Mouse (Mus musculus) ovary, adult 18-20 months (tissue): ENCODE measurements around the gene Ruvbl1.
A peak's percentile ranks its signal among the peaks of the same experiment; 100 is the strongest.

Source experiments
- DNase-seq: peaks from one replicate; pipeline ENCODE4 v3.0.0; 2022; ENCODE audit warnings: low spot score, mixed read lengths

The Ruvbl1 gene

DNA sequence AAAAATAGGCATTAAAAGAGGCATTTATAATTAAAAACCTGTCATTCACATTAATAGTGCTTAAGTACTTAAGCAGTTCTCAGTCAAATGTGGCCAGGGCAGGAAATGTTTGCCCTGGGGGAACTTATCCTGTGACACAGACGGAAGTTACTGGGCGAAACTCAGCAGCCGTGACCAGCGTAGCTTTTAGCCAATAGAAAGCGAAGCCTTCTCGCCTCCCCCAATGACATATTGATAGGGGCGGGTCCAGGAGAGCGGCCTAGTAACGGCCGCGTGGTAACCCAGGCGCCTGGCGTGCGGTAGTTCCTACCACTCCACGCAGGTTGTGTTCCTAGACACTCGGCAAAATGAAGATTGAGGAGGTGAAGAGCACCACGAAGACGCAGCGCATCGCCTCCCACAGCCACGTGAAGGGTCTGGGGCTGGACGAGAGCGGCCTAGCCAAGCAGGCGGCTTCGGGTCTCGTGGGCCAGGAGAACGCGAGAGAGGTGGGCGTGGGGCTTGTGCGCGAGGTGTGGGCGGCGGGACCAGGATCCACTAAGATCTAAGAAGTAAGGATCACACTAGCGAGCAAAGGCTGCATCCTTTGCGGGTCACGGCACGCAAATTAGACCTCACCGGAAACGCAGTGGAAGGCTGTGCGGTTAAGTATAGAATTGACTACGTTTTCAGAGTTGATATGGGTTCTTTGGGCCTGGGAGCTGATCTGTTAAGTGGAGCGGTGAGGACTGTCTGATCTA, at the start of gene Ruvbl1:
Gene Ruvbl1, plus strand, starts transcription at position 229 of the 740 bp plus-strand sequence.
- peak; percentile 87 for DNase-seq

DNA sequence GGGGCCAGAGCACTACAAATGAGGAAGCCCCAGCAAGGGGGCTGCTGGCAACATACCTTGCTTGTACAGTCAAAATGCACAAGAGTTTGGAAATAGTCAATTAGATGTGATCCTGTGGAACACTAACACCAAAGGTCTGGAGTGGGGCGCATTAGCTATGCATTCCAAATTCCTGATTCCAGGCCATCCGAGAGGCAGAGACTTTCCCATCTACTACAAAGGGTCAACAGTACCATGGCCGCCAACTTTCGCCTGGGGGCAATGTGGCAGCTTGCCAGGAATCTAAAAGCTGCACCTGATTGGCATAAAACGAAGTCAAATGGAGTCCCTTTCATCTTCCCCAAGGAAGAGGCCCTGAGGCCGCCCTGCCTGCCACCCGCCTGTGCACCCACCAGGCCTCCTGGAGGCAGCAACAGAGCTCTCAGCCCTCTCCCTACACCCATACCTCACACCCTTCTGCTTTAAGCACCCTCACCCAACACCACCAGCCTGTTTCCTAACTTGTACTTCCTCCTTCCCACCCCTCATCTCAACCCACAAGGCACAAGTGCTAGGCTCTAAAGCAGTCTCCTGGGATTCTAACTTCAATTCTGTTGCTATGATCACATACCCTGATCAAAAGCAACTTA, 49.0 kb upstream of the Ruvbl1 start:
- no peak for DNase-seq

DNA sequence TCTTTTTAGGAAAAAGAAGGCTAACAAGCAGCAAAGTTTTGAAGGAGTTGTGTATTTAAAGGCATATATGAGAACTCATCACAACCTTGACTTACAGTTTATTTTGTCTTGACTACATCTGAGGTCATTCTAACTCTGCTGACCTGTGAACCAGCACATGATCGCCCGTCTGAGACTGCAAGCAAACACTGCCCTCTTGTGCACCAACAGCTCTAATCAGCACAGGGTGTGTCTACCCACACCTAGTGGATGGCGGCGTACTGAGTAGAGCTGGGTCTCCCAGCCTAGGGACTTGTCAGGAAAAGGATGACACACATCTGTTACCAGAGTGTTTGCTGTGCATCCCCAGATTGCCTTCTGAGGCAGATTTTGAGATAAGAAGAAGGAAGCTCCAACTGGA, 34.0 kb upstream of the Ruvbl1 start:
- peak; percentile 40 for DNase-seq

DNA sequence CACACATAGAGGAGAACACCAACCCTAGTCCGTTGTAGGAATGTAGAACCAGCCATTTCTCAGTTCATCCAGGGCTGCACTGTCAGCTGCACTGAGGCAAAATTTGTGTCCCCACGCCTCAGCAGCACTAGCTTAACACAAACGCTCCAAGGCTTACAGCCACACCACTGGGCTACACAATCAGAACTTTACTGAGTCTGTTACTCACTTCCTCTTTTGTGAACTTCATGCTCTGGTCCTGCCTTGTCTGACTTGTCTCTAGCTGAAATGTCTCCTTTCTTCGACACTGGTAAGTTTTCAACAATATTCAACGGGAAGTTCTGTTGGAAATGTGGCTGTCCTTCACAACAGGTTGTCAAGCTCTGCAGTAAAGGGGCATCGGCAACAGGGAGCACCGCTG, 29.6 kb upstream of the Ruvbl1 start:
- no peak for DNase-seq

DNA sequence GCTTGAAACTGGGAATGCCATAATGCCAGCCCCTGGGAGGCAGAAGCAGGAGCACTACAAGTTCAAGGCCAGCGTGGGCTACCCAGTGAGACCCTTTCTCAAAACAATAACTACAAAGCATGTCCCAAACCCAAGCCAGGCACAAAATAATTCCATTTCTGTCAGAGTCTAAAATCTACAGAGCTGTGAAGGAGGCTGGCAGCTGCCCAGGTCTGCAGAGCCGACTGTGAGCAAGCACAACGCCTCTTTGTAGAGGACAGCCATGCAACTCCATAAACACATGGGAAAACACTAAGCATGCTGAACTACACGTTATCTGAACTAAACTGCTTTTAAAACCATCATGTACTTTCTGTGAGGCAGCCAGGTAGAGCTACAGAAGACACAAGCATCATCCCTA, 26.2 kb upstream of the Ruvbl1 start:
- no peak for DNase-seq

DNA sequence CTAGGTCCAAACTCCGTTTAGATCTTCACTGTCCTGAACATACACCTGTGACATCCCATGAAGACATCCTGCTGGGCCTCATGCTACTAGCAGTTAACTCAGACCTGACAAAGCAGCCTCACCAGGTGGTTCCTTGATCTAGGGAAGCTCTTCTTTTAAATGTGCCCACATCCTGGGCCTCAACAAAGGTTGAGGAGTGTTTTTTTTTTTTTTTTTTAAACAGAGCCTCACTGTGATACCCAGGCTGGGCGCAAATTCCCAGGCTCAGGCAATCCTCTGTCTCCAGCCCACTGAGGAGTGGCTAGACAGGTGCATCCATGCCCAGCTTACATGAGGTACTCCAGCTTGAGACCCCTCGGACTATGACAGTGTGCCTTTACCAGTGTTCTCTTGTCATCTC, 22.7 kb upstream of the Ruvbl1 start:
- DNase-seq, result no peak

DNA sequence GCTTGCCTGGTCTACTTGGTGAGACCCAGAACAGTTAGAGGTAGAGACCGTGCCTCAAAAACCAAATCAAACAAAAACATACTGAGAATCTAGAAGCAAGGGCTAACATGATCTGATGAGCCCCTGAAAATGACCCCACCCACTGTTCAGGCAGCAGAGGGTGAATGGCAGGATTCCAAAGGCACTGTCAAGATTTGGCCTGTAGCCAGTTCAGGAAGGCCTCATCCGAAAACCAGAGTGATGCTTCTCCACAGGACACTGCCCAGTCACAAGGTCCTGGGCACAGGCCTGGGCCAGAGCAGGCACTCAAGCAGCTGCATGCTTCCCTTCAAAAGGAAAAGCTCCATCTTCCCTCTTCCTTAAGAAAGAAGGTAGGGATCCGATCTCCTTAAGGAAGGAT, 21.8 kb upstream of the Ruvbl1 start:
- DNase-seq, result no peak

DNA sequence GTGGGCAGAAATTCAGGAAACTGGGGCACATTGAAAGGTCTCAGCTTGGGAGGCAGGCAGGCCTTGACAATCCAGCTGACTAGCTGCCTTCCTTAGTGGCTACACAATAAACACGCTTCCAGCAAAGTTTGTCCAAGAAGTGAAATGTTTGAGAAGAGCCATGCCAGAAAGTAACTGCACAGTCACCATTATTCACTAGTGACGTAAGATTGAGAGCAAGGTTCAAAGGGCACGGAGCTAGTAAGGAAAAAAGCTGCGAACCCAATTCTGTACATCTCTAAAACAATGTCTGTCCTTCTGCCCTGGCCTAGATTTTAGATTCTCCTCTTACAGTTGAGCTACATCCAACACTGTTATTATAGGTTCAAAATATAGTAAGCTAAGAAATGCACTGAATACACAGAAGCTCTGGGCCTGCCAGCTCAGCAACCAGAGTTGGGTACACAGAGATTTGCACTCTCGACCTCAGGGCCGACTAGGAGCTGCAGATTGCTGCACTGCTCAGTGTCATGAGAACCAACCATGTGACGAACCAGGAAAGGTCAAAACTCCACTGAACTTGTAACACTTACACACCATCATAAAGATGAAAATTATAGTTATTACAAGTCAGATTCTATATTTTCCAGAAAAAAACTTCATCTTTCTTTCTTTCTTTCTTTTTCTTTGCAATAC, 21.0 kb upstream of the Ruvbl1 start:
- no peak for DNase-seq

DNA sequence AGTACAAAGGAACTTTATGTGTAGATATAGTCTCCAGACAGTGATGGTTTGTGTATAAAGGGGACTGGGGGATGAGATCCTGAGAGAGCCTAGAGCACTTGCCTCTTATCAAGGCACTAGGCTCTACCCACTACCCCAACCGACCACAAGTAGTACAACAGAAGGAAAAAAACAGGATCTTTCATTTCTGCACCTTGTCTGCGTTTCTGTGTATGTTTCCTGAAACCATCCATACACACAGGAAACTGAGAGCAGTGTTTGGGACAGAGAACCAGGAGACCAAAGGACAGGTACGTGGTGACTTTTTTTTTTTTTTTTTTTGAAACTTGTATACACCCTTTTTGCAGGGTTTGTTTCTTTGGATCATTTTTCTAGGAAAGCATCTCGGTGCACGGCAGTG, 19.5 kb upstream of the Ruvbl1 start:
- no peak for DNase-seq

DNA sequence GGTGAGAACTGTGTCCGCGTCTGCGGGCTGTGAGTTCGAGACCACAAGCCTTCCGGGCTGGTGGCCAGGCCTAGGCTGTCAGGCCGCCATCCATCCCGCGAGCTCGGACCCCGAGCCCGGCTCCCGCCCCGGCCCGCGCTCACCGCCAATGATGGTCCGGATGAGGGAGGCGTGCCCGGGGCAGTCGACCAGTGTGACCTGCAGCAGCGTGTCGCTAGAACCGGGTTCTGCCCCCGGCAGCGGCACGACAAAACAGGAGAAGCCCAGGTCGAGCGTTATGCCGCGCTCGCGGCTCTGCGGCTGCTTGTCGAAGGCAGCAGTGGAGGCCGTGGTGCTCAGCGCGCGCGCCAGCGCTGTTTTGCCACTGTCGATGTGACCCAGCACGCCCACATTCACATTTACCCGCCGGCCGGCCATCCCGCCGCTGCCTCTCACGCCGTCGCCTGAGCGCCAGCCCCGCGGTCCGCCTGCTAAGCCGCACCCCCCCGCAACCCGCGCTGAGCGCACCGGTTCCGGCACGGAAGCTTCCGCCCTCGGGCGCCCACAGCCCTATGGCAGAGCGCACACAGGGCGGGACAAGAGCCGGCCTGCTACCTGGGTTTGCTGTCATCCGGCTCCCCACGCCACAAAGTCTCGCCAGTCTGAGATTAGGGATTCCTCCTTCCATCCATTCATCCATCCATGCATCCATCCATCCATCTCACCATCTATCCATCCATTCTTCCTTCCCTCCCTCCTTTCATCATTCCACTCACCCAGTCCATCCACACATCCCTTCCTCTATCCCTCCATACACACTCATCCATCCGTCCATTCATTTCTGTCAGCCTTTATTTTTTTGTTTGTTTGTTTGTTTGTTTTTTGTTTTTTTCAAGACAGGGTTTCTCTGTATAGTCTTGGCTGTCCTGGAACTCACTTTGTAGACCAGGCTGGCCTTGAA, 18.9 kb upstream of the Ruvbl1 start, which contains the start of gene Eefsec:
Gene Eefsec, minus strand, starts transcription at position 477 of the 940 bp plus-strand sequence.
- DNase-seq, result peak; percentile 66

DNA sequence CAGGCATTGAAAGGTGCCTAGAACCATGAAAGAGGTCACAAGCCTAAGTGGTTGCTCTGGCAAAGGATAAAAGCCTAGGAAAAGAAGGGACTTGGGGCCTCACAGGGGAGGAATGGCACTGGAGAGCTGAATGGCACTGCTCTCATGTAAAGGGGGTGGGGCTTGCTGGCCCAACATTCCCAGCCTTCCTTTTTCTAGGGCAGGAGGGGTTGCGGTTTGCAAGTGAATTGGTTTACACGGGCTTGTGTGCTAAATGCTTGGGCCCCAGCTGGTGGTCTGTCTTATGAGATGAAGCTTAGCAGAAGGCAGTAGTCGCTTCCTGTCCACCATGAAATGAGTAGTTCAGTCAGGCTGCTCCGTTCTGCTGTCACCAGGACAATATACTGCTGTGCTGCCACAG, 17.8 kb upstream of the Ruvbl1 start:
- no peak for DNase-seq

DNA sequence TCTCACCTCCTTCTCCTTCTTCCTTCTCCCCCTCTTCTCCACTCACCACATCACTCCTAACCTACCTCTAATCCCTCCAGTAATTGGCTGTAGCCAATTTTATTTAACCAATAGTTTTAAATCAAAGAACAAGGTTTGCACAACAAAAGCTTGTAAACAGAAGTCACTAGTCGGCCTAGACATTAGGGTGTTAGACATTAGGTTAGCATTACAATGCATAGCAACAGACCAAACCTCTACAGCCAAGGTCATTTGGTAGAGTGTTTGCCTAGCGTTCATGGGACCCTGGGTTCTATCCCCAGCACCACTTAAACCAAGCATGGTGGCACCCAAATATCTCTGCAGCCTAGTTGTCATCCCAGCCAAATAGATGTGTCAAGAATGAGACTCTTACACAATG, 10.7 kb upstream of the Ruvbl1 start:
- no peak for DNase-seq

DNA sequence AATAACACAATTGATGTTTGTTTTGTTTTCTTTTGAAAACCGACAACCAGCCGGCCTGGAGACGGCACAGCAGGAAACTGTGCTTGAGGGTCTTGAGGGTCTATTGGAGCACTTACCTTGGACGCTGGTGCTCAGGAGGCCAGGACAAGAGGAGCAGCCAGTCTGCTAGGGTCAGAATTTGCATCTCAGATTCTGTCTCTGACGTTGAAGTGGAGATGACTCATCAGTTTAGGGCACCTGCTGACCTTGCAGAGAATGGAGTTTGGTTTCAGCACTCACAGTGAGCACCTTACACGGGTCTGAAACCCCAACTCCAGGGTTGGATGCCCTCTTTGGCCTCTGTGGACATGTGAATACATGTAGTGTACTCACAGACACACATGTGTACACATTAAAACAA, 4.7 kb downstream of the Ruvbl1 start:
- no peak for DNase-seq

DNA sequence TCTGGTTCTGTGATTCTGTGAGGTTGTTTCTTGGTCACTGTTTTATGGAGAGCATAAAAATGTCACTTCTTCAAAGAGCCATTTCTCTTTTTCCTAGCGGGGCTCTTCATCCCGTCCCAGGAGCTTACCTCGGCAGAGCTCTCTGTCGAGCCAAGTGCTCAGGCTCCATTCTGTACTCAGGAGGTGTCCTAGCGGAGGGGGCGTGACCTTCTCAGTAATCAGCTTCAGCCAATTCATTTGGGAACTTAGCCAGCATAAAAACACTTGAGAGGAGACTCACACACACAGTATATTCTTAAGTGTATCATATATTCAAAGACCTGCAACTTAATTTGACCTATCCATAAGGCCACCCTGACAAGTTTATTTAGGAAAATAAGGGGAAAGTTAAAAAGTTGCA, 15.2 kb downstream of the Ruvbl1 start:
- no peak for DNase-seq

DNA sequence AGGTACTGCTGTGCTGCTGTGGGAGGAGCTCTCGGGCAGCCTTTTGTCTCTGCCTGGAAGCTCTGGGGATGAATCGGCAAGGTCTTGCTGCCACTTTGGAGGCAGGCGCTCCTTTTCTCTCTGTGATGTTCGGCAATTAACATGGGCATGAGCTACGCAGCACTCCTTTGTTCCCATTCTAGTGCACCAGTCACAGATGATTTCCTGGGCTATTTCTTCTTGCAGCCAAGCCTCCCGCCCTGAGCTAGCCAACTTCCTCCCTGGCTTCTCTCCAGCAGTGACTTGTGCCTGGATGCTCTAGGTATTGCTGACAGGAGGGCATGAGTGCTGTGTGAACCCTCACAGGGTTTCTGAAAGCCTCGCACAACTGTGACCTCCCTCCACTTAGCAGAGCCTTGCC, 17.9 kb downstream of the Ruvbl1 start:
- DNase-seq, result peak; percentile 22

DNA sequence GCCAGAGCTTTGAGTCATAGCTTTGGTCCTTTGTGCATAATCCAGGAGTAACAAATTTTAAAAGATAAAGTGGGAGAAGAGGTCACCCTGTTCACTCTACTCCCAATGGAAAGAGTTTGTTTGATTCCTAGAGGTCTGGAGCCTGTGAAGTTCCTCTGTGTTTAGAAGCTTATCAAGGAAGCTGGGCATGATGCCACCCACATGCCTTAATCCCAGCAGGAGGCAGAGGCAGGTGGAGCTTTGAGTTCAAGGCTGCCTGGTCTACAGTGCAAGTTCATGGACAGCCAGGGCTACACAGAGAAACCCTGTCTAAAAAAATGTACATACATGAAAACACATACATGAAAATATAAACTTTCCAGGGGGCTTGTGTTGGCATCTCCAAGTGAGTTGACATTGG, 18.7 kb downstream of the Ruvbl1 start:
- DNase-seq, result peak; percentile 34

DNA sequence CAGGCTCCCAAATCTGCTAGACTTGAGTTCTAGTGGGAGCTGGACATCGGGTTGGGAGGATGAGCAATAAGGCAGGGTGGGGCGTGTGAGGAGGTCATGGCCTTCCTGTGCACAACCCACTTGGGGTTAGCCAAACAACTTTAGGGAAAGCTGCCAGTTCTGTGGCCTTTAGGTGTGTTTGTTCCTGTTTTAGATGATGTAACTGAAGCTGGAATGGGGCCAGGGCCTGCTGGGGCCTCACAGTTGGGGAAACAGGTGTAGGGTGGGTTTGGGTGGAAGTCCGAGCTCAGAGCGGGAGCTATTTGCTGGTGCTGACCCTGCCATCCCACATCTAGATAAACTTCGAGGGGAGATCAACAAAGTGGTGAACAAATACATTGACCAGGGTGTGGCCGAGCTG, 20.2 kb downstream of the Ruvbl1 start:
- DNase-seq, result no peak

DNA sequence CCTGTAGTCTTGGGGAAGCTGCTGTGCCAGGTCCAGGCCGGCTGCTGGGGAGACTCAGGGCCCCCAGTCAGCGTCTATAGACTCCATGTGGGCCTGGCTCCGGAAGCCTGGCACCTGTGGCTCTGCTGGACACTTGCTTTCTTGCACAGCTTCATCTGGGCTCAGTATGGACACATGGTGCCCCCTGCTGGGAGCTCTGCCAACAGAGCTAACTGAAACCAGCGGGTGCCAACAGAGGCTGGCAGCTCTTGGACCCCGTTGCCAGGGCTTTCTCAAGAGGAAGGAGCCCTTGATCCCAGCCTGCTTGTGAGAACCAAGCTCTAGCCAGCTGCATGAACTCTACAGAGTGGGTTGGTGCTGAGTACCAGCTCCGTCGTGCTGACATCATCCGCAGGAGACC, 21.7 kb downstream of the Ruvbl1 start:
- DNase-seq, result peak; percentile 23

DNA sequence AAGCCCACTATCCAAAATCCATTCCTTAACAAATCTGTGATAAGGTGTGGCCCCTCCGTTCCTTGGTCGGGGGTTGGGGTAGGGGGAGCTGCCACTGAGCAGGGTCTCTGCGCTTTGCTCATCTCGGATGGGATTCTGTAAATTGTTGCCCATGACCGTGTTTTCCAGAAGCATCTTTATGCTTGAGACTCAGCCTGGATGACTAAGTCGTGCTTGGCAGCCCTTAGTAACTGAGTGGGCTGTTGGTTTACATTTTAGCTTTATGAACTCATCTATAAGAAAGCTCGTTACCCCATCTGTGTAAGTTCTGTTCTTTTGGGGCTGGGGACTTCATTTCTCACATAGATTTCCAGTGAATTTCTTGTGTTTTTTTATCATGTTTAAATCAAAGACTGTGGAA, 23.8 kb downstream of the Ruvbl1 start:
- no peak for DNase-seq

DNA sequence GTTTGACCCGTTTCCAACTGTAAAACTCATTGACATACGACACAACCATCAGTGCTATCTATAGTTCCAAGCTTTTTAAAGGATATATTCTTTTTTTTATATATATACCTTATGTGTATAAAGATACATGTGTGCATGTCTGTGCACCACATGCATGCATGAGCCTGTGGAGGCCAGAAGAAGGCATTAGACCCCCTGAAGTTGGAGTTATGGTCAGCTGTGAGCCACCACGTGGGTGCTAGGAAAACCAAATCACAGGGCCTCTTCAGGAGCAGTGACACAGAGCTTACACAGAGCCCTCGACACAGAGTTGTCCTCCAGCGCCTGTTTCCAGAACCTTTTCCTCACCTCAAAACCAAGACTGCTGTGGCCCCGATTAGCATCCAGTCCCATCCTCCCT, 24.6 kb downstream of the Ruvbl1 start:
- no peak for DNase-seq

DNA sequence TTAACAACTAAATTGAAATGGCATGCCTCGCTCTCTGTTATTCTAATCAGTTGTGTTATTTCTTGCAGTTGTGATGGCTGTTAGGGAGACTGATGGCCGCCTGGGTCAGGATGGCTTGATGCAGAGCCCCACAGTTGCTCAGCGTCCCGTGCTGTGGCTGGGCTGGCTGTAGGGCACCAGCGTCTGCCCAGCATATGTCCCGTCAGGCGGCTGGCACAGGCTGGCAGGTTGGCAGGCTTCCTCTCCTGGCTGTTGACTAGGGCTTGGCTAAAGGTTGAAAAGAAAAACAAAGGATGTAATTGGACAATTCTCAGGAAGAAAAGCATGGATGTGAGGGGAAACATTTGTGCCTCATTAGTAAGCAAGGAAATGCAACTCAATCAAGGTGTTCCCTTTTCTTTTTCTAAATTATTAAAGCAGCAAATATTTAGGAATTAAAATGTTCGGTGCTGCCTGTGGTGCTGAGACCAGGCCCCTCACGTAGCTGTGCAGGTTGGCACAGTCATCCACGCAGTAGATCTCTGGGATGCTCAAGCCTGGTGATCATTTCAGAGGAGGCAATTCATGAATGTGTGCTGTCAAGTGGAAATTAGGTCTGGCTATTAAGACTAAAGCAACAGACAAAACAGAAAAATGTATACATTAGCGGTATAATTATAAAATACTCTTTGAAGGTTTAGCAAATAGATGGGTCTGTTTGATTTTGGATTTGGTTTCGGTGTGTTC, 25.6 kb downstream of the Ruvbl1 start:
- no peak for DNase-seq

DNA sequence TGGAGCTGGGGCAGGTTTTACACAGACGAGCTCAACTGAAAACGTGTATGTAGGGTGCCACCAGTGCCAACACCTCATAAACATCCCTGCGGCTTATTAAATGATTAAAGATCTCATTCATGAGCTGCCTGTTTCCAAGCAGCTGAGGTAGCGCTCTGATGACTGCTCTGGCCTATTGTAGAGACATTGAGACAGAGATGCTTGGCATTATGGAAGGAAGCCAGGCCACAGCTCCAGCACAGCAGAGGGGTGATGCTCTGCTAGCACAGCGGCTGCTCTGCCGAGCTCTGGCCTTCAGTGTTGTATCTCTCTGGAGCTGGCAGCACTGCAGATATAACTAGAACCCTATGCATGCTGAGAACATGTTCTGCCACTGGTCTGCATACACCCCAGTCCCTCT, 28.5 kb downstream of the Ruvbl1 start:
- no peak for DNase-seq
